Mouse (Mus musculus): Measurements from ENCODE around the gene Plcd3.

GRCm38 (mm10) chr11:103105180-103105725, 3.8 kb upstream of the Plcd3 start:
- TF ChIP-seq EP300 (IDR thresholded peaks at IDR 0.05; ENCODE audit: insufficient read depth, low read depth, low read length) (no peak), POLR2A (IDR thresholded peaks at IDR 0.05; ENCODE audit: insufficient read depth, low read depth, low read length) (no peak)
